Mouse (Mus musculus) heart, adult 2 months (tissue): ENCODE measurements around the gene Sept9.

ENCODE experiments used
- CTCF ChIP-seq: fragments of 200-600 bp; IDR thresholded peaks from 2 replicates; pipeline ENCODE4 v1.8.1; 2022; ENCODE audit warnings: antibody characterized with exemption, mild to moderate bottlenecking, moderate library complexity
- POLR2A ChIP-seq: fragments of 200-500 bp; IDR thresholded peaks from 2 replicates; pipeline ENCODE4 v1.6.1; 2011; ENCODE audit warnings: mild to moderate bottlenecking, low read depth, low read length, control low read depth; ENCODE audit not compliant: insufficient read depth

GRCm38 (mm10) chr11:117174924-117175323, 24.5 kb upstream of the Sept9 start:
- TF ChIP-seq CTCF (no peak), POLR2A (0 out of 2 replicates have a peak, but pooled peaks have one; percentile 30)
